Mouse (Mus musculus) midbrain, embryonic 10.5 days (tissue): Measurements from ENCODE around the gene Entpd5. TPM values are rescaled to one million over a fixed set of nuclear protein-coding genes. Genes with fewer than 3 reads are reported as not detected.
"Not testable (repeated sequence)": the region's sequence is repeated elsewhere in the genome, so short reads cannot be mapped to it uniquely, and the experiment has no call there.

Experiments used
- DNase-seq: peaks from one replicate; pipeline ENCODE4 v3.0.0-alpha.2; 2017; ENCODE audit warnings: low spot score
- H3K27ac ChIP-seq: fragments of 300-500 bp; sonication (generic); replicated peaks from 2 replicates; pipeline ENCODE4 v1.5.1; 2016; ENCODE audit warnings: mild to moderate bottlenecking
- H3K27me3 ChIP-seq: fragments of 300-500 bp; sonication (generic); 2 replicates; pipeline ENCODE4 v1.6.1; 2016; ENCODE audit warnings: low read depth, mild to moderate bottlenecking; ENCODE audit not compliant: poor library complexity, severe bottlenecking
- H3K36me3 ChIP-seq: fragments of 300-500 bp; sonication (generic); 2 replicates; pipeline ENCODE4 v1.6.1; 2016; ENCODE audit warnings: mild to moderate bottlenecking, moderate library complexity
- H3K4me1 ChIP-seq: fragments of 300-500 bp; sonication (generic); 2 replicates; pipeline ENCODE4 v1.6.1; 2016
- H3K4me3 ChIP-seq: fragments of 300-500 bp; sonication (generic); 2 replicates; pipeline ENCODE4 v1.5.1; 2016; ENCODE audit warnings: mild to moderate bottlenecking, moderate library complexity
- H3K9me3 ChIP-seq: fragments of 300-500 bp; sonication (generic); replicated peaks from 2 replicates; pipeline ENCODE4 v1.6.1; 2016; ENCODE audit warnings: mild to moderate bottlenecking
- WGBS: fragments of 180-500 bp; shearing (Covaris S2); methylation state at CpG from one replicate; pipeline ENCODE4 v1.1.7; 2016; 5-methylcytosine and 5-hydroxymethylcytosine counted together
- polyA plus RNA-seq: library from polyadenylated mRNA; unstranded; fragments of >200 nt; fragmentation: Nextera tagmentation; extraction: Ambion mirVana; gene quantifications from 2 replicates; pipeline ENCODE4 v1.2.1, GENCODE M21; 2016

The Entpd5 gene
- polyA plus RNA-seq, 1 experiment from 2014 or later: 8.0 TPM

GRCm38 (mm10) chr12:84364291-84364690 is 44.5 kb downstream of the Entpd5 start:
- 87% methylated on average over 9 of the region's 9 CpGs for WGBS

GRCm38 (mm10) chr12:84362872-84363271 is 46.0 kb downstream of the Entpd5 start:
- no peak for DNase-seq
- H3K4me3 ChIP-seq: peak overlapping the region; percentile 99
- H3K9me3 ChIP-seq: no peaks in the 10 kb centered on the region
- no peaks in the 10 kb centered on the region for H3K27me3 ChIP-seq
- no peak overlapping the region for H3K27ac ChIP-seq
- peaks cover 28% of the 10 kb centered on the region for H3K4me1 ChIP-seq
- H3K36me3 ChIP-seq: peaks cover 12% of the 10 kb centered on the region
- WGBS: 80% methylated on average over 2 of the region's 2 CpGs

More at GRCm38 (mm10) chr12:84364291-84364690, 44.5 kb downstream of the Entpd5 start:
- Histone ChIP-seq H3K36me3 (peaks cover 26% of the 10 kb centered on the region), H3K9me3 (no peaks in the 10 kb centered on the region), H3K4me1 (peaks cover 28% of the 10 kb centered on the region), H3K27me3 (no peaks in the 10 kb centered on the region), H3K27ac (no peak overlapping the region), H3K4me3 (no peak overlapping the region)
- no peak for DNase-seq

- H3K27me3 ChIP-seq: no peaks in the 10 kb centered on the region
- peak; percentile 93 for DNase-seq
- under 1% methylated on average over 51 of the region's 51 CpGs for WGBS
- H3K9me3 ChIP-seq: no peaks in the 10 kb centered on the region
- peak within 1 kb of the TSS; percentile 88 for H3K27ac ChIP-seq
- peaks cover 8% of the 10 kb centered on the region for H3K36me3 ChIP-seq
- peak within 1 kb of the TSS; percentile 99 for H3K4me3 ChIP-seq
- H3K4me1 ChIP-seq: peaks cover 28% of the 10 kb centered on the region
These were observed 47.0 kb downstream of the Entpd5 start, which contains the start of the genes Coq6 and Fam161b for GRCm38 (mm10) chr12:84361555-84362489. Gene Coq6, plus strand, starts transcription at chr12:84361657. Gene Fam161b, minus strand, starts transcription at chr12:84361833.

- H3K9me3 ChIP-seq, H3K27ac ChIP-seq, DNase-seq, H3K4me3 ChIP-seq, H3K27me3 ChIP-seq: not testable (repeated sequence)
- WGBS: 88% methylated on average over 2 of the region's 2 CpGs
- peaks cover 36% of the 10 kb centered on the region for H3K36me3 ChIP-seq
- peaks cover 23% of the 10 kb centered on the region for H3K4me1 ChIP-seq
These were observed 50.1 kb downstream of the Entpd5 start for GRCm38 (mm10) chr12:84358699-84359098.

GRCm38 (mm10) chr12:84347192-84347591 is 61.6 kb downstream of the Entpd5 start:
- WGBS: 39% methylated on average over 2 of the region's 2 CpGs
- Histone ChIP-seq H3K27ac (no peak overlapping the region), H3K4me1 (peaks cover 27% of the 10 kb centered on the region), H3K4me3 (no peak overlapping the region), H3K27me3 (no peaks in the 10 kb centered on the region), H3K36me3 (peaks cover 78% of the 10 kb centered on the region), H3K9me3 (no peaks in the 10 kb centered on the region)
- peak; percentile 25 for DNase-seq

- Histone ChIP-seq H3K4me1 (no peaks in the 10 kb centered on the region), H3K27me3 (no peaks in the 10 kb centered on the region), H3K36me3 (peaks cover 100% of the 10 kb centered on the region), H3K9me3 (no peaks in the 10 kb centered on the region), H3K4me3 (no peak overlapping the region), H3K27ac (no peak overlapping the region)
- 94% methylated on average over 11 of the region's 11 CpGs for WGBS
- DNase-seq: no peak
These were observed 71.7 kb downstream of the Entpd5 start for GRCm38 (mm10) chr12:84336963-84337625.

GRCm38 (mm10) chr12:84327111-84327512 is 81.7 kb downstream of the Entpd5 start:
- 94% methylated on average over 4 of the region's 4 CpGs for WGBS
- DNase-seq: no peak
- Histone ChIP-seq H3K4me3 (no peak overlapping the region), H3K27ac (no peak overlapping the region), H3K27me3 (no peaks in the 10 kb centered on the region), H3K4me1 (no peaks in the 10 kb centered on the region), H3K36me3 (peaks cover 86% of the 10 kb centered on the region), H3K9me3 (no peaks in the 10 kb centered on the region)

Other genes with a start within 250 kb of the Entpd5 start
- gene Elmsan1, start 190.1 kb downstream of the Entpd5 start, polyA plus RNA-seq: 5.9 and 6.3 TPM in 2 replicates
- gene Ptgr2, start 123.8 kb downstream of the Entpd5 start, polyA plus RNA-seq: 19.9 and 21.6 TPM in 2 replicates
- 119 and 130 TPM in 2 replicates for gene Zfp410, start 92.2 kb downstream of the Entpd5 start, polyA plus RNA-seq
- 47.6 and 49.9 TPM in 2 replicates for gene Coq6, start 47.4 kb downstream of the Entpd5 start, polyA plus RNA-seq
- gene Fam161b, start 47.2 kb downstream of the Entpd5 start, polyA plus RNA-seq: 5.9 and 8.0 TPM in 2 replicates
- 0.94 and 1.1 TPM in 2 replicates for gene Bbof1, start within 50 bp of the Entpd5 start, polyA plus RNA-seq
- 23.7 and 25.2 TPM in 2 replicates for gene Rnf113a2, start 8.2 kb upstream of the Entpd5 start, polyA plus RNA-seq
- gene Aldh6a1, start 42.0 kb upstream of the Entpd5 start, polyA plus RNA-seq: 16.5 and 20.2 TPM in 2 replicates
- 31.4 and 37.4 TPM in 2 replicates for gene Lin52, start 42.4 kb upstream of the Entpd5 start, polyA plus RNA-seq
- 1.0 and 1.9 TPM in 2 replicates for gene Vsx2, start 160.7 kb upstream of the Entpd5 start, polyA plus RNA-seq
- 13.3 TPM in 2 replicates for gene Abcd4, start 208.4 kb upstream of the Entpd5 start, polyA plus RNA-seq
- gene Vrtn, start 232.0 kb upstream of the Entpd5 start, polyA plus RNA-seq: not detected in 2 replicates